Mouse (Mus musculus): ENCODE measurements around the gene Cdr2l. TPM values are rescaled to one million over a fixed set of nuclear protein-coding genes. Genes with fewer than 3 reads are reported as not detected.

The Cdr2l gene
- polyA plus RNA-seq, 1 experiment from 2014 or later: 7.8 TPM

GRCm38 (mm10) chr11:115373805-115374694 lies 7.7 kb upstream of the Cdr2l start:
- H3K4me2 ChIP-seq (ENCODE audit: low read length): peak overlapping the region; percentile 60
- no peaks in the 10 kb centered on the region for H3K36me3 ChIP-seq (ENCODE audit: insufficient read depth, low read length)
- peak overlapping the region; percentile 46 for H3K9ac ChIP-seq (ENCODE audit: low read depth, low read length)
- H3K4me3 ChIP-seq (replicated peaks; ENCODE audit: low read depth, low read length): peak overlapping the region; percentile 33
- no peaks in the 10 kb centered on the region for H3K4me1 ChIP-seq (replicated peaks; ENCODE audit: insufficient read depth, low read length)
- no peak for TF ChIP-seq CTCF (IDR thresholded peaks at IDR 0.05; ENCODE audit: low read depth)
- peaks cover 4% of the 10 kb centered on the region; the same call in 1 of the 2 replicates for H3K27me3 ChIP-seq (ENCODE audit: insufficient read depth, low read length)
- H3K27ac ChIP-seq: no peak overlapping the region
- WGBS: 2% methylated on average over 30 of the region's 30 CpGs
- no peaks in the 10 kb centered on the region for H3K9me3 ChIP-seq (replicated peaks; ENCODE audit: low read length)
- ATAC-seq (replicated peaks; ENCODE audit: low FRiP score, low read depth): peak; percentile 29; the same call in 1 of the 2 replicates
- DNase-seq (ENCODE audit: low spot score): peak; percentile 51

- peak overlapping the region; percentile 60 for H3K4me2 ChIP-seq (ENCODE audit: low read length)
- no peaks in the 10 kb centered on the region for H3K4me1 ChIP-seq (replicated peaks; ENCODE audit: insufficient read depth, low read length)
- H3K4me3 ChIP-seq (replicated peaks; ENCODE audit: low read depth, low read length): peak overlapping the region; percentile 33; the same call in 1 of the 2 replicates
- 64% methylated on average over 12 of the region's 12 CpGs for WGBS
- ATAC-seq (replicated peaks; ENCODE audit: low FRiP score, low read depth) (no peak), DNase-seq (ENCODE audit: low spot score) (no peak)
- no peaks in the 10 kb centered on the region for H3K9me3 ChIP-seq (replicated peaks; ENCODE audit: low read length)
- TF ChIP-seq CTCF (IDR thresholded peaks at IDR 0.05; ENCODE audit: low read depth): no peak
- no peaks in the 10 kb centered on the region for H3K36me3 ChIP-seq (ENCODE audit: insufficient read depth, low read length)
- H3K9ac ChIP-seq (ENCODE audit: low read depth, low read length): no peak overlapping the region
- H3K27me3 ChIP-seq (ENCODE audit: insufficient read depth, low read length): peaks cover 4% of the 10 kb centered on the region; the same call in 1 of the 2 replicates
- no peak overlapping the region for H3K27ac ChIP-seq
These were observed 6.9 kb upstream of the Cdr2l start for GRCm38 (mm10) chr11:115374695-115375425.

- no peaks in the 10 kb centered on the region for H3K9me3 ChIP-seq (replicated peaks; ENCODE audit: low read length)
- no peak overlapping the region for H3K27ac ChIP-seq
- no peaks in the 10 kb centered on the region for H3K36me3 ChIP-seq (ENCODE audit: insufficient read depth, low read length)
- TF ChIP-seq CTCF (IDR thresholded peaks at IDR 0.05; ENCODE audit: low read depth): no peak
- H3K27me3 ChIP-seq (ENCODE audit: insufficient read depth, low read length): peaks cover 4% of the 10 kb centered on the region; the same call in 1 of the 2 replicates
- DNase-seq (ENCODE audit: low spot score) (no peak), ATAC-seq (replicated peaks; ENCODE audit: low FRiP score, low read depth) (no peak)
- no peak overlapping the region for H3K4me2 ChIP-seq (ENCODE audit: low read length)
- H3K4me3 ChIP-seq (replicated peaks; ENCODE audit: low read depth, low read length): no peak overlapping the region
- no peaks in the 10 kb centered on the region; the same call in 1 of the 2 replicates for H3K4me1 ChIP-seq (replicated peaks; ENCODE audit: insufficient read depth, low read length)
- WGBS: 47% methylated on average over 7 of the region's 7 CpGs
- H3K9ac ChIP-seq (ENCODE audit: low read depth, low read length): no peak overlapping the region
These were observed 5.0 kb upstream of the Cdr2l start for GRCm38 (mm10) chr11:115376722-115377121.

DNA sequence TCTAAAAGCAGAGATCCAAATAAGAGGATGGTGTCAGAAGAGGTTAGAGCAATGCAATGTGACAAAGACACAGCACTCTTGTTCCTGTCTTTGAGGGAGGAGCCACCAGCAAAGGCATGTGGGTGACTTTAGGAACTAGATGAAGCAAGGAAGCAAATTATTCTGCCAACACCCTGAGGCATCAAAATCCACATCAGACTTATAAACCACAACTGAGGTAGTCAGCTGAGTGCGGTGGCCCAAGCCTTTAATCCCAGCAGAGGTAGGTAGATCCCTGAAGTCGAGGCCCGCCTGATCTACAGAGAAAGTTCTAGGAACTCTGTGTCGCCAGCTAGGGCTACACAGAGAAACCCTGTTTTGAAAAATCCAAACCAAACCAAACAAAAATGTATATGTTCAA lies 4.5 kb upstream of the Cdr2l start:
- H3K4me3 ChIP-seq (replicated peaks; ENCODE audit: low read depth, low read length): no peak overlapping the region
- WGBS: 89% methylated on average over 4 of the region's 4 CpGs
- TF ChIP-seq CTCF (IDR thresholded peaks at IDR 0.05; ENCODE audit: low read depth): no peak

GRCm38 (mm10) chr11:115377854-115378253 lies 3.9 kb upstream of the Cdr2l start:
- H3K4me1 ChIP-seq (replicated peaks; ENCODE audit: insufficient read depth, low read length): peaks cover 4% of the 10 kb centered on the region; the same call in 1 of the 2 replicates
- no peak overlapping the region for H3K27ac ChIP-seq
- H3K4me3 ChIP-seq (replicated peaks; ENCODE audit: low read depth, low read length): no peak overlapping the region
- 87% methylated on average over 7 of the region's 7 CpGs for WGBS
- no peaks in the 10 kb centered on the region for H3K9me3 ChIP-seq (replicated peaks; ENCODE audit: low read length)
- H3K4me2 ChIP-seq (ENCODE audit: low read length): no peak overlapping the region
- no peak overlapping the region for H3K9ac ChIP-seq (ENCODE audit: low read depth, low read length)
- H3K36me3 ChIP-seq (ENCODE audit: insufficient read depth, low read length): no peaks in the 10 kb centered on the region
- no peak for ATAC-seq (replicated peaks; ENCODE audit: low FRiP score, low read depth)
- H3K27me3 ChIP-seq (ENCODE audit: insufficient read depth, low read length): peaks cover 4% of the 10 kb centered on the region; the same call in 1 of the 2 replicates
- 0 out of 2 replicates have a peak, but pooled peaks have one; percentile 10 for TF ChIP-seq CTCF (IDR thresholded peaks at IDR 0.05; ENCODE audit: low read depth)
- no peak for DNase-seq (ENCODE audit: low spot score)

More for the DNA sequence above, 4.5 kb upstream of the Cdr2l start:
- H3K27me3 ChIP-seq (ENCODE audit: insufficient read depth, low read length): peaks cover 4% of the 10 kb centered on the region; the same call in 1 of the 2 replicates
- H3K4me1 ChIP-seq (replicated peaks; ENCODE audit: insufficient read depth, low read length): no peaks in the 10 kb centered on the region; the same call in 1 of the 2 replicates
- H3K4me2 ChIP-seq (ENCODE audit: low read length): no peak overlapping the region
- DNase-seq (ENCODE audit: low spot score) (no peak), ATAC-seq (replicated peaks; ENCODE audit: low FRiP score, low read depth) (no peak)
- no peaks in the 10 kb centered on the region for H3K36me3 ChIP-seq (ENCODE audit: insufficient read depth, low read length)
- no peak overlapping the region for H3K27ac ChIP-seq
- H3K9me3 ChIP-seq (replicated peaks; ENCODE audit: low read length): no peaks in the 10 kb centered on the region
- no peak overlapping the region for H3K9ac ChIP-seq (ENCODE audit: low read depth, low read length)

GRCm38 (mm10) chr11:115381276-115381675 lies 440 bp upstream of the Cdr2l start:
- H3K36me3 ChIP-seq (ENCODE audit: insufficient read depth, low read length): no peaks in the 10 kb centered on the region
- DNase-seq (ENCODE audit: low spot score) (no peak), ATAC-seq (replicated peaks; ENCODE audit: low FRiP score, low read depth) (no peak)
- WGBS: 17% methylated on average over 9 of the region's 9 CpGs
- H3K27me3 ChIP-seq (ENCODE audit: insufficient read depth, low read length): no peaks in the 10 kb centered on the region
- no peak overlapping the region for H3K9ac ChIP-seq (ENCODE audit: low read depth, low read length)
- peak overlapping the region; percentile 82 for H3K4me2 ChIP-seq (ENCODE audit: low read length)
- peak overlapping the region; percentile 74 for H3K4me3 ChIP-seq (replicated peaks; ENCODE audit: low read depth, low read length)
- H3K27ac ChIP-seq: peak overlapping the region; percentile 28; the same call in 1 of the 2 replicates
- H3K9me3 ChIP-seq (replicated peaks; ENCODE audit: low read length): no peaks in the 10 kb centered on the region
- TF ChIP-seq CTCF (IDR thresholded peaks at IDR 0.05; ENCODE audit: low read depth): no peak
- peaks cover 25% of the 10 kb centered on the region; the same call in 1 of the 2 replicates for H3K4me1 ChIP-seq (replicated peaks; ENCODE audit: insufficient read depth, low read length)
